Mouse (Mus musculus) forebrain, embryonic 12.5 days (tissue): ENCODE measurements around the gene Thrb. TPM values are rescaled to one million over a fixed set of nuclear protein-coding genes. Genes with fewer than 3 reads are reported as not detected.

Experiments used
- ATAC-seq: fragments of 200-750 bp; cut with Nextera tagmentation; 2 replicates; pipeline ENCODE4 v1.8.0; 2017; ENCODE audit warnings: moderate TSS enrichment; ENCODE audit not compliant: low FRiP score
- H3K27ac ChIP-seq: fragments of 300-500 bp; sonication (generic); 2 replicates; pipeline ENCODE4 v1.5.1; 2016; ENCODE audit warnings: mild to moderate bottlenecking
- H3K27me3 ChIP-seq: fragments of 300-500 bp; sonication (generic); 2 replicates; pipeline ENCODE4 v1.6.1; 2016; ENCODE audit warnings: mild to moderate bottlenecking
- H3K36me3 ChIP-seq: fragments of 300-500 bp; sonication (generic); replicated peaks from 2 replicates; pipeline ENCODE4 v1.6.1; 2016; ENCODE audit warnings: mild to moderate bottlenecking
- H3K4me1 ChIP-seq: fragments of 300-500 bp; sonication (generic); 2 replicates; pipeline ENCODE4 v1.6.1; 2016
- H3K4me2 ChIP-seq: fragments of 300-500 bp; sonication (generic); 2 replicates; pipeline ENCODE4 v1.6.1; 2016; ENCODE audit warnings: mild to moderate bottlenecking, moderate library complexity
- H3K4me3 ChIP-seq: fragments of 300-500 bp; sonication (generic); replicated peaks from 2 replicates; pipeline ENCODE4 v1.5.1; 2016; ENCODE audit warnings: mild to moderate bottlenecking
- H3K9ac ChIP-seq: fragments of 300-500 bp; sonication (generic); 2 replicates; pipeline ENCODE4 v1.6.1; 2016; ENCODE audit warnings: mild to moderate bottlenecking
- H3K9me3 ChIP-seq: fragments of 300-500 bp; sonication (generic); 2 replicates; pipeline ENCODE4 v1.6.1; 2016
- WGBS: fragments of 180-500 bp; shearing (Covaris S2); methylation state at CpG from one replicate; pipeline ENCODE4 v1.1.7; 2016; 5-methylcytosine and 5-hydroxymethylcytosine counted together
- polyA plus RNA-seq: library from polyadenylated mRNA; unstranded; fragments of >200 nt; fragmentation: Nextera tagmentation; extraction: Ambion mirVana; gene quantifications from 2 replicates; pipeline ENCODE4 v1.2.1, GENCODE M21; 2016

The Thrb gene
- polyA plus RNA-seq, 1 experiment from 2014 or later: 1.3 TPM

GRCm38 (mm10) chr14:17862651-17863050 lies 202.6 kb downstream of the Thrb start:
- Histone ChIP-seq H3K36me3 (no peaks in the 10 kb centered on the region), H3K27ac (no peak overlapping the region), H3K9ac (no peak overlapping the region), H3K9me3 (no peaks in the 10 kb centered on the region), H3K4me1 (no peaks in the 10 kb centered on the region), H3K4me3 (no peak overlapping the region), H3K27me3 (no peaks in the 10 kb centered on the region), H3K4me2 (no peak overlapping the region)
- no peak for ATAC-seq
- 95% methylated on average over 3 of the region's 3 CpGs for WGBS

DNA sequence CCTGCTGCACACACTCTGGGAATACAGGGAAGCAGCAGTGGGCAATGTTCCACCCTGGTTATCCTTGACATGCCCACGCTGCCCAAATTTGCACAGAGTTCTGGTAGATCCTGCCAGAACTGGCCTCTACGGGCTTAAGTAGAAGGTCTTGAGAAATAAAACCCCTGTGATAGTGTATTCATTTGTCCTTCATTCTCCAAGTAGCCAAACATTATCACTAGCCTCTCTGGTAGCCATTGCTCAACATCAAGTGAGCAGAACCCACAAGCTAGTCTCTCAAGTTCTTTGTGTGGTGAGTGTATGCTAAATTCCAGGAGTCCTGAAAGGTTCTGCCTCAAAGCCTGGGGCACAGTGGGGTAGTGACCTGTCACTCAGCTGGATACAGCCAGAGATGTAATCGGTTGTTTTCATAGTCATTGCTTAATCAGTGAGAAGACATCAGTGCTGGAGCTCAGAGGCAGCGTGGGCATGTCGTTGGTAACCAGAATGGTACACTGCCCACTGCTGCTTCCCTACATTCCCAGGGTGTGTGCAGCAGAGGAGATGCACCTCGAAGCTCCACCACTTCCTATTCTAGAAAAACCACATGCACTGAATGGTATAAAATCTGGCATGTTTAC lies 203.8 kb downstream of the Thrb start:
- no peak for ATAC-seq
- no peaks in the 10 kb centered on the region for H3K4me1 ChIP-seq
- H3K36me3 ChIP-seq: no peaks in the 10 kb centered on the region
- H3K4me2 ChIP-seq: no peak overlapping the region
- WGBS: 69% methylated on average over 6 of the region's 6 CpGs
- no peak overlapping the region for H3K4me3 ChIP-seq
- no peak overlapping the region for H3K27ac ChIP-seq
- H3K27me3 ChIP-seq: no peaks in the 10 kb centered on the region
- no peaks in the 10 kb centered on the region for H3K9me3 ChIP-seq
- H3K9ac ChIP-seq: no peak overlapping the region

DNA sequence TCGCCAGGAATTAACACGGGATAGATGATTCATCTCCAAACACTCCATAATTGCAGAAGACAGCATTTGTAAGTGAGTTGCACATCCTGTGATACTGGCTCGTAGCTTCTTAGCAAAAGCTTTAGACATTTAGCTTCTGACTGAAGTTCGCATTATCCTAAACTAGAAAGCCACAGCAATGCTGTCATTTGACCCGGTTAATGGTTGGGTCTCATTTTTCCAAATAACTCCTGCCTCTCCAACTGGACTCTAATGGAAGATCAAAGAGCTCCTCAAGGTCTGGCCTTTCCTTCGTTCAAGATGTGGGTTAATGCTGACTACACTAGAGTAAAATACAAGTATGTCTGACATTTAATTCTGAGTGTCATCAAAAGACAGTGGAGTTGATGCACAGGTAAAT lies 208.3 kb downstream of the Thrb start:
- H3K9ac ChIP-seq: no peak overlapping the region
- 90% methylated on average over 6 of the region's 6 CpGs for WGBS
- H3K27ac ChIP-seq: no peak overlapping the region
- H3K4me3 ChIP-seq: no peak overlapping the region
- H3K4me2 ChIP-seq: no peak overlapping the region
- H3K9me3 ChIP-seq: no peaks in the 10 kb centered on the region
- ATAC-seq: no peak
- H3K4me1 ChIP-seq: no peaks in the 10 kb centered on the region
- H3K27me3 ChIP-seq: no peaks in the 10 kb centered on the region
- no peaks in the 10 kb centered on the region for H3K36me3 ChIP-seq

DNA sequence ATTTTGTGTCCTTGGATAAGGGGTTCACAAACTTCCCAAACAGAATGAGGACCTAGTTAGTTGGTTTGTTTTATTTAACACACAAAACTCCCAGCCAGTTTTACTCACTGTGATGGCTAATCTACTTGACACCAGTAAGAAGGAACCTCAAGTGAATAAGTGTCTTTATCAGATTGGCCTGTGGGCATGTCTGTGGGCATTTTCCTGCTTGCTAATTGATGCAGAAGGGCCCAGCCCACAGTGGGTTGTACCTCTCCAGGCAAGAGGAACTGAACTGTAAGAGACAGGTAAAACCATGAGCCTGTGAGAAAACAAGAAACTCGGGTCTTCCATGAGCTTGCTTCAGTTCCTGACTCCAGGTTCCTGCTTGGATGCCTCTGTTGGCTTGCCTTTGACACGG lies 215.9 kb downstream of the Thrb start:
- H3K27me3 ChIP-seq: no peaks in the 10 kb centered on the region
- no peak overlapping the region for H3K27ac ChIP-seq
- 64% methylated on average over 2 of the region's 2 CpGs for WGBS
- no peak for ATAC-seq
- no peak overlapping the region for H3K4me3 ChIP-seq
- H3K4me1 ChIP-seq: no peaks in the 10 kb centered on the region
- H3K9me3 ChIP-seq: no peaks in the 10 kb centered on the region
- H3K9ac ChIP-seq: no peak overlapping the region
- H3K4me2 ChIP-seq: no peak overlapping the region
- no peaks in the 10 kb centered on the region for H3K36me3 ChIP-seq

DNA sequence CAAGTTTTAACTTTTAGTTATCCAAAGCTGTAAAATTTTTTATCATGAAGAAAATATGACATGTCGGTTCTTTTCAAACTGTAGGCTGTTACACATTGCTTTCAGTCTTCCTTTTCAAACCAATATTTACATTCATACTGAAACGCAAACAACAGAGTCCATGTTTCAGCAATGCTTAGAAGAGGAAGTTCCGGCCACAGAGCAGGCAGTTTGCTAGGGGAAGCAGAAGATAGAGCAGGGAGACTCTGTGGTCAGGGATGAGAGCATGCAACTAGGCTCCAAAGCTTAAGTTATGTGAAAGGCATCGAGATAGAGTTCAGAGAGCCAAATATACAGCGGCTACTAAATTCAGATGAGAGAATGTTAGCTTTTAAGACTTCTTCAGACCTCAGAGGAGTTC lies 219.4 kb downstream of the Thrb start:
- Histone ChIP-seq H3K36me3 (no peaks in the 10 kb centered on the region), H3K4me3 (no peak overlapping the region), H3K9ac (no peak overlapping the region), H3K27ac (no peak overlapping the region), H3K9me3 (no peaks in the 10 kb centered on the region), H3K4me1 (no peaks in the 10 kb centered on the region), H3K4me2 (no peak overlapping the region), H3K27me3 (no peaks in the 10 kb centered on the region)
- WGBS: 89% methylated on average over 5 of the region's 5 CpGs
- ATAC-seq: no peak

- no peak overlapping the region for H3K4me2 ChIP-seq
- no peak overlapping the region for H3K27ac ChIP-seq
- H3K4me3 ChIP-seq: no peak overlapping the region
- H3K27me3 ChIP-seq: no peaks in the 10 kb centered on the region
- no peaks in the 10 kb centered on the region for H3K9me3 ChIP-seq
- no peaks in the 10 kb centered on the region for H3K4me1 ChIP-seq
- no peaks in the 10 kb centered on the region for H3K36me3 ChIP-seq
- no peak for ATAC-seq
- H3K9ac ChIP-seq: no peak overlapping the region
- WGBS: 87% methylated on average over 13 of the region's 13 CpGs
These were observed 224.8 kb downstream of the Thrb start for GRCm38 (mm10) chr14:17884884-17885283.

DNA sequence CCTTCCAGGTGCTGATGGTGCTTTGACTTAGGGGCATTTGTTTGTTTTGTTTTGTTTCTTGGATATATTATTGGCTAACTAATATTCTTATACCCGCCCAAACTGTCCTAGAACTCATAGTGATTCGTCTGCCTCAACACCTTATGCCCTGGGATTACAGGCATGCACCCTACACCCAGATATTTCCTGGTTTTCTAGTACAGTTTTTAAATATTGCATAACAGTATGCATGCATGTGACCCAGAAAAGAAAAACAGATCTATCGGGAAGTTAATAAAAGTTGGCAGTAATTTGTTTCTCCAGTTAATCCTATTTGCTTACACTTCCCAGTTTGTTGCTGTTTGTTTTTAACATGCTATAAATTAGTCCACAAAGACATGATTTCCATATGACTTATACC lies 225.3 kb downstream of the Thrb start:
- ATAC-seq: no peak
- no peaks in the 10 kb centered on the region for H3K36me3 ChIP-seq
- 92% methylated on average over 3 of the region's 3 CpGs for WGBS
- H3K27ac ChIP-seq: no peak overlapping the region
- H3K4me2 ChIP-seq: no peak overlapping the region
- H3K9ac ChIP-seq: no peak overlapping the region
- no peaks in the 10 kb centered on the region for H3K27me3 ChIP-seq
- no peaks in the 10 kb centered on the region for H3K9me3 ChIP-seq
- H3K4me3 ChIP-seq: no peak overlapping the region
- H3K4me1 ChIP-seq: no peaks in the 10 kb centered on the region

DNA sequence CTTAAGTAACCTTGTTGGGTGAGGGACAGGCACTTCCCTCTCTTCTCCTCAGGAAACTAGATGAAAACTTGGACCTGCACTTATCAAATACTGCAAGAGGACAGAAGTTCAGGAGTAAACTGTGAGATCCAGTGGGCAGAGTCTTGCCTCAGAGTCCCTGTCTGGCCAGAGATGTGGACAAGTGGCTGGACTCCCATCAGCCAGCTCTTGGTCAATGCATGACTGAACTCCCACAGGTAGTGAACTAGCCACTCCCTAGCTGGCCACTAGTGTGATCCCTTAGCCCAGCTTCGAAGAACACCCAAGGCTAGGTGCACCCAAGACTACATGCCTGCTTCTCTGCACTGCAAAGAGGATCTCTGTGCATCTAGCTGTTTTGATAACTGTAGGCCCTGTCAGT lies 234.7 kb downstream of the Thrb start:
- H3K4me3 ChIP-seq: no peak overlapping the region
- H3K36me3 ChIP-seq: no peaks in the 10 kb centered on the region
- no peak overlapping the region for H3K27ac ChIP-seq
- no peaks in the 10 kb centered on the region for H3K9me3 ChIP-seq
- H3K4me2 ChIP-seq: no peak overlapping the region
- no peak for ATAC-seq
- no peak overlapping the region for H3K9ac ChIP-seq
- 93% methylated on average over 1 of the region's 1 CpGs for WGBS
- H3K27me3 ChIP-seq: no peaks in the 10 kb centered on the region
- no peaks in the 10 kb centered on the region for H3K4me1 ChIP-seq

- ATAC-seq: no peak
- H3K4me1 ChIP-seq: no peaks in the 10 kb centered on the region
These were observed 239.8 kb downstream of the Thrb start for GRCm38 (mm10) chr14:17899733-17900413.

GRCm38 (mm10) chr14:17900414-17900795 lies 240.3 kb downstream of the Thrb start:
- Histone ChIP-seq H3K36me3 (no peaks in the 10 kb centered on the region), H3K4me1 (no peaks in the 10 kb centered on the region), H3K27ac (no peak overlapping the region), H3K9ac (no peak overlapping the region), H3K4me3 (no peak overlapping the region), H3K9me3 (no peaks in the 10 kb centered on the region), H3K4me2 (no peak overlapping the region), H3K27me3 (no peaks in the 10 kb centered on the region)
- ATAC-seq: peak; percentile 46; the same call in 1 of the 2 replicates
- 61% methylated on average over 3 of the region's 3 CpGs for WGBS

More at GRCm38 (mm10) chr14:17899733-17900413, 239.8 kb downstream of the Thrb start:
- no peaks in the 10 kb centered on the region for H3K9me3 ChIP-seq
- no peak overlapping the region for H3K4me3 ChIP-seq
- 93% methylated on average over 6 of the region's 6 CpGs for WGBS
- no peak overlapping the region for H3K27ac ChIP-seq
- no peak overlapping the region for H3K4me2 ChIP-seq
- no peak overlapping the region for H3K9ac ChIP-seq
- no peaks in the 10 kb centered on the region for H3K36me3 ChIP-seq
- H3K27me3 ChIP-seq: no peaks in the 10 kb centered on the region

DNA sequence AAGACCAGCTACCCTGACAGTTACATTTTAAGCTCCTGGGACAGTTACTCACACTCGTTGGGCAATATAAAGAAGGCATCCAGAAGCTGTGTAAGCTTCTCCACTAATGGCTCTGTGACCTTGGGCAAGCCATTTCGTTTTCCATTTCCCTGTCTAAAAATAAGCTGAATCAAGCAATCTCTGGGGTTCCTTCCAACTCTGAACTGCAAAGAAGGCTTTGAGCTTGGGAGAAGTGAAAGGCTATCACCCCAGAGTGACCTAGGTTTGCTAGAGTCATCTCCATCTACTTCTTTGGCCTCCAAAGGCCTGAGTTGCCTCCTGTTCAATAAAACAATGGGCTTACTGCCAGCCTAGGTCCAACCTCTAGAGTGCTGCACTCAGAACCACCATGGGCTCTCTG lies 242.4 kb downstream of the Thrb start:
- H3K27me3 ChIP-seq: no peaks in the 10 kb centered on the region
- H3K9ac ChIP-seq: no peak overlapping the region
- WGBS: 89% methylated on average over 2 of the region's 2 CpGs
- H3K27ac ChIP-seq: no peak overlapping the region
- H3K36me3 ChIP-seq: no peaks in the 10 kb centered on the region
- no peak for ATAC-seq
- no peaks in the 10 kb centered on the region for H3K9me3 ChIP-seq
- no peaks in the 10 kb centered on the region for H3K4me1 ChIP-seq
- no peak overlapping the region for H3K4me3 ChIP-seq
- H3K4me2 ChIP-seq: no peak overlapping the region

- no peaks in the 10 kb centered on the region for H3K9me3 ChIP-seq
- H3K27me3 ChIP-seq: no peaks in the 10 kb centered on the region
- 70% methylated on average over 2 of the region's 2 CpGs for WGBS
- no peaks in the 10 kb centered on the region for H3K36me3 ChIP-seq
- H3K27ac ChIP-seq: no peak overlapping the region
- H3K9ac ChIP-seq: no peak overlapping the region
- H3K4me3 ChIP-seq: no peak overlapping the region
- no peak for ATAC-seq
- H3K4me2 ChIP-seq: no peak overlapping the region
- H3K4me1 ChIP-seq: no peaks in the 10 kb centered on the region
These were observed 243.1 kb downstream of the Thrb start for GRCm38 (mm10) chr14:17903121-17903520.

GRCm38 (mm10) chr14:17904554-17904953 lies 244.5 kb downstream of the Thrb start:
- no peak overlapping the region for H3K27ac ChIP-seq
- H3K4me1 ChIP-seq: no peaks in the 10 kb centered on the region
- 57% methylated on average over 1 of the region's 1 CpGs for WGBS
- no peak overlapping the region for H3K9ac ChIP-seq
- no peak for ATAC-seq
- H3K27me3 ChIP-seq: no peaks in the 10 kb centered on the region
- H3K4me2 ChIP-seq: no peak overlapping the region
- H3K9me3 ChIP-seq: no peaks in the 10 kb centered on the region
- H3K4me3 ChIP-seq: no peak overlapping the region
- no peaks in the 10 kb centered on the region for H3K36me3 ChIP-seq
